Mouse (Mus musculus) layer of hippocampus, adult 11-12 months (tissue): ENCODE measurements around the gene Dhx30.
"Not testable (repeated sequence)": the region's sequence is repeated elsewhere in the genome, so short reads cannot be mapped to it uniquely, and the experiment has no call there.

Experiments
- DNase-seq: peaks from one replicate; pipeline ENCODE4 v3.0.0; 2022; ENCODE audit warnings: low spot score

Dhx30 gene

DNA sequence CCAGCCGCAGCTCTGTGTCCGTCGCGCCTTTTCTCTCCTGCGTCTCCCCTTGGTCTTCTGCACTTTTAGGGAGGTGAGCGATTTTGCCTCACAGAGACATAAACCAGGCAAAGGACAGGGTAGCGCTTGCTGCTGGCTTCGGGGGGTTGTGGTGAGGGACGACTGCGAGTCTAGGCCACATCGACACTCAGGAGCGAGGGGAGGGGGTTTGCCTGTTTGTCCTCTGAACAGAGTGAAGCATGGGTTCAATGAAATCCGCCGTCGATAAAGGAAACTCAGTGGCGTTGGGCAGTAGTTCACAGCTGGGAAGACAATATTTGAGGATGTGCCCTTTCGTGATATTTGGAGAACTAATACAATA is at the start of gene Dhx30:
TSS of gene Dhx30 (minus strand) at position 52 of the 361 bp plus-strand sequence.
- peak; percentile 18 for DNase-seq

DNA sequence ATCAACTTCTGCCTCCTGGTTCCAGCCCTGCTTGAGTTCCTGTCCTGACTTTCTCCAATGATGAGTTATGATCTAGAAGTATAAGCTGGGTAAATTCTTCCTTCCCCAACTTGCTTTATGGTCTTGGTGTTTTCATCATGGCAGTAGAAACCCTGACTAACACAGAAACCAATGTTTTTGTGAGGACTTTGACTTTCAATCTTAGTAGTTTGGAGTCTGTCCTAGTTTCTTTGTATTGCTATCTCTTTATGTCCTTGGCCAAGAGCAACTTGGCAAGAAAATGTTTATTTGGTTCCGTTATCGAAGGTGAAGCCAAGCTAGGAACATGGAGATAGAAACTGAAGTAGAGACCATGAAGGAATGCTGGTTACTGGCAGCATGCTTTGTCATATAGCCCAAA is 45.4 kb upstream of the Dhx30 start:
- DNase-seq: no peak

DNA sequence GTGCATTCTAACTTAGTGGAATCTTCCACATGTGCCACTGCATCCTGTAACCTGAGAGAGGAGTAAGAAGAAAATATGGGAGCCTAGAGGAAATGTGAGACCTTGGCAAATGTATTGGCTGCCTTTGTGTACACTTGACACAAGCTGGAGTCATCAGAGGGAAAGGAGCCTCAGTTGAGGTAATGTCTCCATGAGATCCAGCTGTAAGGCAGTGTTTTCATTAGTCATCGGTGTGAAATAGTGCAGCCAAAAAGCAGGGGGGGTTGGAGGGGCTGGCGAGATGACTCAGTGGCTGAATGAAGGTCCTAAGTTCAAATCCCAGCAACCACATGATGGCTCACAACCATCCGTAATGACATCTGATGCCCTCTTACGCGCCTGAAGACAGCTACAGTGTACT is 44.8 kb upstream of the Dhx30 start:
- no peak for DNase-seq

DNA sequence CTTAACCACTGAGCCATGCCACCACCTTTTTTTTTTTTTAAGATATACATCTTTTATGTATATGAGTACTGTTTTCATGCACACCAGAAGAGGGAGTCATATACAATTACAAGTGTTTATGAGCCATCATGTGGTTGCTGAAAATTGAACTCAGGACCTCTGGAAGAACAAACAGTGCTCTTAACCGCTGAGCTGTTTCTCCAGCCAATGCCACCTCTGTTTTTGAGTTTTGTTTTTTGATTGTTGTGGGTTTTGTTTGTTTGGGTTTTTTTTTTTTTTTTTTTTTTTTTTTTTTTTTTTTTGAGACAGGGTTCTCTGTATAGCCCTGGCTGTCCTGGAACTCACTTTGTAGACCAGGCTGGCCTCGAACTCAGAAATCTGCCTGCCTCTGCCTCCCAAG is 42.9 kb upstream of the Dhx30 start:
- not testable (repeated sequence) for DNase-seq

DNA sequence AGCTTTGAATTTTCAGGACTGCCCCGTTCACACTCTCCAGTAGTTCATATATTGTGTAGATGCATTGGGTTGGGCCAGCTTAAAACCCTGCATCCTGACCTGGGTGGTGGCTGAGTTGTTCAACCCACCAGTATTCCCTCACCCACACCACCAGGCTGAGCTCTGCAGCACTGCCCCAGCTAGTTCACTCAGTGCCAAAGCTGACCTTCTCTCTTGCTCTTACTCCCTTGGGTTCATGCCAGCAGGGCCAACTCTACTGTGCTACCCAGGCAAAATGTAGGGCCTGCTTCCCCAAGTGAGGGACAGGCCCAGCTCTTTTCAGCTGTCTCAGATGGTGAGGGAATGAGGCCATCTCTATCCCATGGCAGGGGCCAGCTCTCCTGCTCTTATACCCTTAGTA is 41.4 kb upstream of the Dhx30 start:
- DNase-seq: no peak

DNA sequence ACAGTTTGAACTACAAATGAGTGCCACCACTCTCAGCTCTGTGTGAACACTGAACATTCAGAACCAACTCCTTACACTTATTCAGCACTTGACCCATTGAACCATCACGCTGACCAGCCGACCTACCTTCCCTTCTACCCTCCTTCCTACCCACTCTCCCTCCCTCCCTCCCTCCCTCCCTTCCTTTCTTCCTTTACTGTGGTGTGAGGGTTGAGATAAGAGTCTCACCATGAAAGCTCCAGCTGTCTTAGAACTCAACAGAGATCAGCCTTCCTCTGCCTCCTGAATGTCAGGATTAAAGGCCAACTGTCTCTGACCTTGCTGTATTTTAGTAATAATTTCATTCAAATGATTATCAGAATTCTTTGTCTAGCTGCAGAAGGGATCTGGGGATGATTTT is 31.0 kb upstream of the Dhx30 start:
- no peak for DNase-seq

DNA sequence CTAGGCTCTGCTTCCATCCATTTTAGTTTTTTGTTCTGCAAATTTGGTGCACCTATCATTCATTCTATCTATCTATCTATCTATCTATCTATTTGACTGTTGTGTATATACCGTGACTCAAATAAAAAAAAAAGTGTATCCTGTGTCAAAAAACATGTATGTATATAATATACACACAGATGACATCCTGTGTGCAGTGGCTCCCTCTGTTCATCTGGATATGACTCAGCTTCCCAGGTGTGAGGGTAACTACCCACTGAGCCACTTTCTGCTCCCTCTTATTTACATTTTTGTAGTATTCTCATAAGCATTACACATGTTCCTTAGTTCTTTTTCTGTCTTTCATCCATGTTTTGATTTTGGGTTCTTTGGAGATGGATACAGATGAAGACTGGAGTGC is 24.5 kb upstream of the Dhx30 start:
- no peak for DNase-seq

DNA sequence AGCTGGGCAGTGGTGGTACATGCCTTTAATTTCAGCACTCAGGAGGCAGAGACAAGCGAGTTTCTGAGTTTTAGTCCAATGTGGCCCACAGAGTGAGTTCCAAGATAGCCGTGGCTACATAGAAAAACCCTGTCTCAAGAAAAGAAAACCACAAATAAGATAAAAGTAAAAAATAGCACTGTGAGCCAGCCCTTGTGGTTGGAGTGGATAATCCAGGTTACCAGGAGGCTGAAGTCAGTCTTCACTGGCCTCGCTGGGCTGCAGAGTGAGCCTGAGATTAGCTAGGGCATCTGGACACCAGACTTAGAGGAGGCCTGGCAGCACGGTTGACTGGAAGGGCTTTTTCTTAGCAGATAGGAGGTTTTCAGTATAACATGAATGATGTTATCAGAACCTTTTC is 21.5 kb upstream of the Dhx30 start:
- DNase-seq: no peak

DNA sequence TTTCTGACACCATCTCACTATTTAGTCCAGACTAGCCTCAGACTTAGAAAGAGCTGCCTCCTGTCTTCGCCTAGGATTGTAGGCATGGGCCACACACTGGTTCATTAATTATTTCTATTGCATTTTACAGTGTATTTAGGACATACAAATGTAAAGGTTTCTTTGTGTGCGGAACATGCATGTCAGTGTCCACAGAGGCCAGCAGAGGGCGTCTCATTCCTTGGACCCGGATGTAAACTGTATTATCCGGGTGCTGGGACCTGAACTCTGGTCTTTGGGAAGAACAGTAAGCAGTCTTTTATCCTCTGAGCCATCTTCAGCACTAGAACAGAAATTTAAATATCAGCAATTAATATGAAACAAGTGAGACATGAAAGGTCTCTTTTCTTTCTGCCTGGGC is 16.5 kb upstream of the Dhx30 start:
- no peak for DNase-seq

DNA sequence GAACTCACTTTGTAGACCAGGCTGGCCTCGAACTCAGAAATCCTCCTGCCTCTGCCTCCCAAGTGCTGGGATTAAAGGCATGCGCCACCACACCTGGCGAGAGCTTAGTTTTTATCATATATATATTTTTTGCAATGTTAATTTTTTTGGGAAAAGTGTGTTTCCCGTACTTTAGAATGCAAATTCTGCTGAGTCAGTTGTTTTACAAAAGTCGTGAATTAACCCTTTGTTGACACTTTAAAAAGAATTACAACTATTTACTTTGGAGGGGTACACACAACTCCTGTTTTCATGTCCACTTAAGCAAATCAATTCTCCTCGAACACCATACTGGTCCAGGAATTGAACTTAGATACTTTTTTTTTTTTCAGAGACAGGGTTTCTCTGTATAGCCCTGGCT is 15.3 kb upstream of the Dhx30 start:
- DNase-seq: no peak

DNA sequence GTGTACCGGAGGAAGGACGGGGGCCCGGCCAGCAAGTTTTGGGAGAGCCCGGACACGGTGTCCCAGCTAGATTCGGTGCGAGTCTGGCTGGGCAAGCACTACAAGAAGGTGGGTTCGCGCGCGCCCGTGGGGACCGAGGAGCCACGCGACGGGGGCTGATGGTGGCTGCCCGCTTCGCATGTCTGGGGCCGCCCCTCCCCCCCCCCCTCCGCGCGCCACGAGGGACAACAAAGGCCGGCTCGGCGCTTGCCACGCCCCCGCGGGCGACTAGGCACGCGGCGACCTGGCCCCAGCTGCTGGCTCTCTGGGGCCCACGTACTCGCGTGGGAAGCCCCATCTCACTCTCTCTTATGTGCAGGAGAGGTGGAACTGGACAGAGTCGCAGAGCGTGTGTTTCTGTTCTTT is 14.6 kb upstream of the Dhx30 start:
- DNase-seq: no peak

DNA sequence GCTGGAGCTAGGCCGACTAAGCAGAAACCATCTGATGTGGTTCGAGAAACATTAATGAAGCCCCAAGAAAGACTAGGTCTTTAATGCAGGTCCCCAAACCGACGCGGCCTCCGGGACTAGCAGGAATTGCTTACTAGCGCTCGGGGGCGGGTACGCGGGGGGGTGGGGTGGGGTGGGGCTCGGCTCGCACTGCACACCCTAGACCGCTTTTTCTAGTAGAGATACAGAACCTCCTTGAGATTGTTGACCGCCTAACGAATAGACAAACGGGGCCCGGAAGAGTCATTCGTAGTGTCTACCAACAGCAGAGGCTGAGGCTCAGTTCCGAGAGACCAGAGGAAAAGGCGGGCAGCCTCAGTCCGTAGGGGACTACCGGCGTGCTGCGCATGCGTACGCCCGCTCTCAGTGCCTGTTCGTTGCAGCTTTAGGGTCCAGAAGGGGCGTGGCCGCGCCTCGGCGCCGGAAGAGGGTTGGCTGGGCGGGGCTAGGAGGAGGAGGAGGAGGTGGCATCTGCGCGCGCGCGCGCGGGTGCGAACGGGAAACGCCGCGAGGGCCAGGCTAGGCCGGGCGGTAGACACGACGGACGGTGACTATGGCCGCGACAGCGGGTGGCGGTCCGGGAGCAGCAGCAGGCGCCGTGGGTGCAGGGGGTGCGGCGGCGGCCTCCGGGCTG is 14.0 kb upstream of the Dhx30 start:
- DNase-seq: peak; percentile 99

DNA sequence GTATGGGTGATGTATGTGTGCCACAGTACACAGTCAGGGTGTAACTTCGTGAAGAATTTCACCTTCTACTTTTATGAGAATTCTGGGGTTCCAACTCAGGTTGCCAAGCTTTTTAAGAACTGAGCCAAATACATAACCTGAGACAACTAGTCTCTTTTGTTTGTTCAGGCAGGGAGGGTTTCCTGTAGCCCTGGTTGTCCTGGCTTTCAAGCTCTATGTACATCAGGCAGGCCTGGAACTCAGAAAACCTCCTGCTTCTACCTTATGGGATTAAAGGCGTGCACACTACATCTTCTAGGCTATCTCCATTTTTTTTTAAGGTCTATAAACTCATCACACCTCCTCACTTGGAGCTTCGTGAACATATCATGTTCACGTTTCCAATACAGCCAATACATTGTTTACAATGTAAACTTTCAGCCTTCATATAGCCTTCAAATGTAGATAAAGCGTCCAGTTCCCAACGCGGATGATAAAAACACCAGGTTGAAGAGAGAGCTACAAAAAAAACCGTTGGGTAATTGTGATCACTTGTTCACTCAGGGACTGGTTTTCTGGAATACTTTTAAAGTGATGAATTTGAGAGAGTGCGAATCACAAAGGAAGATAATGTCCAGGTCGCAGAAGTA is 13.4 kb upstream of the Dhx30 start:
- no peak for DNase-seq

DNA sequence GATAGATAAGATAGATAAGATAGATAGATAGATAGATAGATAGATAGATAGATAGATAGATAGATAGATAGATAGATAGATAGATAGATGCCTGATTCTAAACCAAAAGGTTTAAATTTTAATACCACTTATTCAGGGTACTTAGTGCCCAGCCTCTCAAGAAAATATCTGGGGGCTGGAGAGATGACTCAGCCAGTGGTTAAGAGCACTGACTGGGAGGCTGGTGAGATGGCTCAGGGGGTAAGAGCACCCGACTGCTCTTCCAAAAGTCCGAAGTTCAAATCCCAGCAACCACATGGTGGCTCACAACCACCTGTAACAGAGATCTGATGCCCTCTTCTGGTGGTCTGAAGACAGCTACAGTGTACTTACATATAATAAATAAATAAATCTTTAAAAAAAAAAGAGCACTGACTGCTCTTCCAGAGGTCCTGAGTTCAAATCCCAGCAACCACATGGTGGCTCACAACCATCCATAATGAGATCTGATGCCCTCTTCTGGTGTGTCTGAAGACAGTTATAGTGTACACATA is 6.4 kb upstream of the Dhx30 start:
- DNase-seq: not testable (repeated sequence)

DNA sequence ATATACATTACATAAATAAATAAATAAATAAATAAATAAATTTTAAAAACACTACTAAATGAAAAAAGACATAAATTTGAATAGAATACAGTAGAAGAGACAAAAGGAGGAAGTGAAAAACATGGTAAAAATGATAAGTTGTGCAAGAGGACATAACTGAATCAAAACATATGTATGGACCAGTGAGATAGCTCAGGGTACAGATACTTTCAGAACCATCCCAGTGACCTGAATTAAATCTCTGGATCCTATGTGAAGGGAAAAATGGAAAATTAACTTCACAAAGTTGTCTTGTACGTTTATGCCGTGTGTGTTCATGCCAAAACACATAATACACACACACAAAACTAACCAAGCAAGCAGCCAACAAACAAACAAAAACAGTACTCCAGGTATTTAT is 5.7 kb upstream of the Dhx30 start:
- DNase-seq: no peak

DNA sequence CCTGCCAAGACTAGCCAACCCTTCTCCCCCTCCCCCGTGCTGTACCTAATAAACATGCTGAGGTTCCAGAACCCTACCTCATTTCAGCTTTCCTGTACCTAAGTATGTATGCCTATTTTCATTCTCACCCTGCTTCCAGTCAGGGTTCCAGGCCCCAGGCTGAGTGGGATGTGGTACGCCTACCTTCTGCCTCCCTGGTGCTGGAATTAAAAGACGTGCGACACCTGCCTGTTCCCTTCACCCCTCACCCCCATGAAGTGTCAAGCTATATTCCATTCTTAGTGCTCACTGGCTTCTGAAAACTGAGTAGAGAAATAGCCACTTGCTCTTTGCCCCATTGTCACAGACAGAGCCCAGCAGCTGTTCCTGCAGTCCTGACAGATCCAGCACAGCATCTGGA is 3.8 kb upstream of the Dhx30 start:
- DNase-seq: no peak

DNA sequence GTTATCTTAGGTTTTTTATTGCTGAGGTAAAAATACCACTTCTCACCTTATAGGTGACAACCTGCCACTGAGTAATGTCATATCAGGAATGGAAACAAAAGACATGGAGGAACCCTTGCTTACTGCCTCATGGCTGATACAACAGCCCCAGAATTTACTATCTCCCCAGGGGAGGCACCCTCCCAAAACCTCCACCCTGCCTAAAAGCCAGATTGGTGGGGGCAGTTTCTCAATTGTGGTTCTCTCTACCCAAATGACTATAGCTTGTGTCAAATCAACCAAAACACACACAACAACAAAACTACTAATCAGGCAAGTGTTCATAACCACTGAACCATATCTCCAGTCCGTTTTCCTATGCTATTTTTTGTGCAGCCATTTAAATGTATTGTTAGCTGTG is 619 bp upstream of the Dhx30 start:
- no peak for DNase-seq

DNA sequence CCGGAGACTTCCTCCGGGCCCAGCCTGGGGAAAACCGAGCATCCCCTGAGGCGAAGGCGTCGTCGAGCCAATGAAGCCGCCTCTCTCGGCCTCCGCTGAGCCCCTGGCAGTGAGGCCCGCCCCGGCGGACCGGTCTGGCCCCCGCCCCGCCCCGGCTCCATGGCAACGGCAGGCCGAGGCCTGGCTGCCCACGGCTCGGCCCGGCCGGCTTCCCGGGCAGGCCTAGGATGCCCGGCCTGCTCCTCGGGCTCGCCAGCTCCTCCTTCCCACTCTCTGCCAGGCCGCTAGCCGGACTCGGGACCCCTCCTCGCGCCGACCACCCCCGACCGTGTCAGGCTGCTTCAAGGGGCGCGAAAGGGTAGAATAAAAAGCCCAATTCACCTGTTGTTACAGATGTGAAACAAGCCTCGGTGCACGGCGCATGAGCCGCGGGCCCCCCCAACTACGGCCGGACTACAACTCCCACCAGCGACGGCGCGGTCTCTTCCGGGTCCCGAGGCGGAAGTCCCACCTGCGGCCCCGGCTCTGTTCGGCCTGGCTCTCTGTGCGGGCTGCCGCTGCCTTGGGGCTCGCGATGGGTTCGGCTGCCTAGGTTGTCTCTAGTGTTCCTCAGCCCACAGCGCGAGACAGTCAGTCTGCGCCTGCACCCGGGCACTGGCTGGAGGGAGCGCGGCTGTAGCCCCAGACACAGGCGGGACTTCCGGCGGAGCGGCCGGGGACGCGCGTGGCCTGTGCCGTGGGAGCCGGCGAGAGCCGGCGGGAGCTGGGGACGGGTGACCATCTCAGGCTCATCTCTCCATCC is 452 bp downstream of the Dhx30 start, which contains the start of gene Smarcc1:
TSS of gene Smarcc1 (plus strand) at position 732 of the 802 bp plus-strand sequence.
- peak; percentile 88 for DNase-seq

DNA sequence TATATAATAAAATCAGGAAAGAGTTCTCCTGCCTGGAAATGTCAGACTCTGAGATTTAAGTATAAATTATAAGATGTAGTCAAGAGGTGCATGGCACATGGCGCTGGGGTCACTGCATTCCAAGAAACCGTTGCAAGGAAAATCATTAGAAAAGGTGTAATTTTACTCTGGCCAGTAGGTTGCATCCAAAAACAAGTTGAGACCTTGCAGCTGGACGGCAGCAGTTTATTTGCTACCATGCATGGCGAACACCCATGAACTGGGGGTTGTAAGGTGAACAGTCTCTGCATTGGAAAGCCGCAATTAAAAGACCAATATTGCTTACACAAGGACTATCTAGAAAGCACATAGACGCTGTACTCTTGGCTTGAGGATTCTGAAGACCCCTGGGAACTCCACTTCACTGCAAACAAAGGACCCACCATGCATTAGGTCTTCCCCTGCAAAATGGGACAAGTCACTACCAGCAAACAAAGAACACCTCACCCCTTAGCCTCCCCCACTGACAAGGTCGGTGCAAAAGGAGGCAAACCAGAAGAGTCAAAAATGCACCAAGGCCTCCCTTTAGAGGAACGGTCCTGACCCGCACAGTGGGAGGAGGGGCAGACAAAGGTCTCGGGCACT is 1.2 kb downstream of the Dhx30 start:
- no peak for DNase-seq

DNA sequence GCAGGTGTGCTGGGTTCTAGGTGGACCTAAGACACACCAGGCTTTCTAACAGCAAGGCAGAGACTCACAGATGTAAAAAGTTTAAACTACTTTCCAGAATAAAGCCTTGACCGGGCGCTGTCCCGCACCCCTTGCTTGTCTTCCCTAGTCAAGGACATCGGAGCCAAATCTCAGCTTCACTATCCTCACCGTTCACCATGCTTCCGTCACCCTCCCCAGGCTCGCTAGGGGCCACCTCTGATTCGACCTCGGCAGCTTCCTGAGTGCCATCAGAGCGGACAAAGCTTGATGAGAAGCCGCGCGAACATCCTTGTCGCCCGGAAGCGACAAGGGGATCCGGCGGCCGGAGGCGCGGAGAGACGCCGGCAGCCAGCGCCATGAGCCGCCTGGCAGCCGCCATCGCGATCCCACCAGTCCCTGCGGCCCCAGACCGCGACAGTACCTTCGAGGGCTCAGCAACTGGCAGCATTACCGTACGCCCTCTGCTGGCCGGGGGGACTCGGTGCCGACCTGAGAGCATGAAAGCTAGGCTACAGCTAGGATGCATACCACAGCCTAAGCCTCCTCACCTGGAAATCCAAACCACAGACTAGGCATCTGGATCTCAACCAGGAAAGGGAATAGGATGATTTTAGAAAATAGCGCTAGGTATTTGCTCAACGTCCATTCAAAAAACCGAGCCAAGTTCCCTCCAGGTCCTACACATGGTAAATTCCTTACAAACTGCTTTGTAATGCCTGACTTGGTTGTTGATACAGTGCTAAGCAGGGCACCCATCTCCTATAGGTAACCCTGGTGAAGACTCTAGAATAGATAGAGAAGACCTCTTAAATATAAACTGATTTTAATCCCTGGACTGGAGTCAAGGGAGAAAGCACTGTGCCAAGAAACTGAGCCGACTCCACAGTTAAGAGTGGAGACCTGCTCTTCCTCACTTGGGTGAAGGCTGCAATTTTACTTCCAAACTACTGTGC is 16.7 kb downstream of the Dhx30 start:
- peak; percentile 93 for DNase-seq

DNA sequence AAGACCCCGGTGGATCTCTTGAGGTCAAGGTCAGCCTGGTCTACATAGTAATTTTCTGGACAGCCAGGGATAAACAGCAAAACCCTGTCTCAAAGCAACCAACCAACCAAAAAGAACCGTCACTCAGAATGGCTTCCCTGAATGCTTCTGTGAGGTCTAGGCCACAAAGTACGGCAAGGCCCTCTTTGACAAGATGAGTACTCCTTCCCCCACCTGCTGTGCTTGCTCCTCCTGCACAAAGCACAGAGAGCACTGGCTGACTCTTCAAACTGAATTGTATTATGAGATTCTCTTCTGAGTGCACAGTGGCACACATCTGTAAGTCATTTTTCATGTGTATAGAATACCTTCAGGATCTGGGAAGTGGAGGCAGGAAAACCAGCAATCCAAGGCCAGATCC is 19.8 kb downstream of the Dhx30 start:
- DNase-seq: no peak
